Mouse (Mus musculus) CH12.LX (cell line): ENCODE measurements around the gene Abca7. TPM values are rescaled to one million over a fixed set of nuclear protein-coding genes. Genes with fewer than 3 reads are reported as not detected.

ENCODE experiments used
- DNase-seq: peaks from one replicate; pipeline ENCODE4 v3.0.0-alpha.2; 2013; ENCODE audit errors: extremely low read depth
- H3K27ac ChIP-seq: 2 replicates; pipeline ENCODE4 v1.5.1; 2012; ENCODE audit warnings: low read depth, mild to moderate bottlenecking, control low read depth, moderate library complexity; ENCODE audit not compliant: insufficient read depth
- H3K27me3 ChIP-seq: replicated peaks from 2 replicates; pipeline ENCODE3; 2012; ENCODE audit warnings: inconsistent platforms
- H3K36me3 ChIP-seq, 2 experiments: replicated peaks in 1 of 2; 2 replicates each; pipeline versions ENCODE3 to v1.6.1; 2012; ENCODE audit warnings: inconsistent platforms in 1 of 2, low read length in 1 of 2, mild to moderate bottlenecking in 1 of 2, mixed read lengths in 1 of 2, moderate library complexity in 1 of 2; ENCODE audit not compliant: control insufficient read depth in 1 of 2, insufficient read depth in 1 of 2
- H3K4me1 ChIP-seq, 2 experiments: 2 replicates each; pipeline ENCODE4 v1.6.1; 2012; ENCODE audit warnings: inconsistent platforms in 1 of 2, moderate library complexity in 1 of 2; ENCODE audit not compliant: insufficient read depth in 2 of 2, control insufficient read depth in 1 of 2
- H3K4me2 ChIP-seq: 2 replicates; pipeline ENCODE4 v1.6.1; 2012; ENCODE audit warnings: low read depth, mild to moderate bottlenecking, control low read depth; ENCODE audit not compliant: poor library complexity, insufficient read depth, severe bottlenecking
- H3K4me3 ChIP-seq, 3 experiments: fragments of 150-350 bp in 1 of 3; sonication (generic) in 1 of 3; replicated peaks in 1 of 3; 2 replicates each; pipeline versions ENCODE3 to v1.5.1; 2011 to 2012; ENCODE audit warnings: low read depth in 2 of 3, low read length in 2 of 3, mild to moderate bottlenecking in 2 of 3, moderate library complexity in 2 of 3, control low read depth in 1 of 3, improper control_type of control experiment in 1 of 3, inconsistent platforms in 1 of 3, mixed read lengths in 1 of 3; ENCODE audit not compliant: poor library complexity in 1 of 3
- H3K79me2 ChIP-seq: replicated peaks from 2 replicates; pipeline ENCODE4 v1.6.1; 2012; ENCODE audit warnings: mild to moderate bottlenecking, moderate library complexity; ENCODE audit not compliant: control insufficient read depth, poor library complexity, insufficient read depth, severe bottlenecking; ENCODE audit errors: extremely low read depth
- H3K9ac ChIP-seq: 2 replicates; pipeline ENCODE4 v1.6.1; 2012; ENCODE audit warnings: low read depth, mild to moderate bottlenecking, control low read depth, moderate library complexity; ENCODE audit not compliant: insufficient read depth
- H3K9me3 ChIP-seq: replicated peaks from 2 replicates; pipeline ENCODE3; 2012; ENCODE audit warnings: low read length, inconsistent platforms, mixed read lengths
- BHLHE40 ChIP-seq: IDR thresholded peaks from 2 replicates; pipeline ENCODE4 v1.6.1; 2011; ENCODE audit warnings: mild to moderate bottlenecking, low read depth, low read length, improper control_type of control experiment
- CHD1 ChIP-seq: IDR thresholded peaks from 2 replicates; pipeline ENCODE4 v1.6.1; 2012; ENCODE audit warnings: low read depth, low read length, improper control_type of control experiment, inconsistent platforms
- CTCF ChIP-seq, 2 experiments: IDR thresholded peaks in 1 of 2; conservative IDR thresholded peaks in 1 of 2; 2 replicates each; pipeline ENCODE4 v1.5.1; 2011 to 2012; ENCODE audit warnings: low read depth in 2 of 2, low read length in 2 of 2, improper control_type of control experiment in 1 of 2, inconsistent platforms in 1 of 2, mild to moderate bottlenecking in 1 of 2, moderate library complexity in 1 of 2
- EP300 ChIP-seq: IDR thresholded peaks from 2 replicates; pipeline ENCODE4 v1.6.1; 2011; ENCODE audit warnings: low read length, improper control_type of control experiment
- ETS1 ChIP-seq: conservative IDR thresholded peaks from 2 replicates; pipeline ENCODE4 v1.6.1; 2012; ENCODE audit warnings: low read depth, mild to moderate bottlenecking, inconsistent platforms, low read length, improper control_type of control experiment, moderate library complexity
- IRF4 ChIP-seq: IDR thresholded peaks from 2 replicates; pipeline ENCODE4 v1.6.1; 2014; ENCODE audit warnings: low read depth, mild to moderate bottlenecking, inconsistent platforms, low read length, improper control_type of control experiment
- JUND ChIP-seq: conservative IDR thresholded peaks from 2 replicates; pipeline ENCODE4 v1.6.1; 2011; ENCODE audit warnings: low read depth, low read length, improper control_type of control experiment
- KAT2A ChIP-seq: IDR thresholded peaks from 2 replicates; pipeline ENCODE4 v1.6.1; 2012; ENCODE audit warnings: low read length, improper control_type of control experiment, inconsistent platforms; ENCODE audit not compliant: insufficient replicate concordance
- MAX ChIP-seq: IDR thresholded peaks from 2 replicates; pipeline ENCODE4 v1.6.1; 2011; ENCODE audit warnings: low read length, improper control_type of control experiment
- MEF2A ChIP-seq: IDR thresholded peaks from 2 replicates; pipeline ENCODE4 v1.6.1; 2014; ENCODE audit warnings: low read depth, mild to moderate bottlenecking, inconsistent platforms, low read length, improper control_type of control experiment, borderline replicate concordance
- MXI1 ChIP-seq: IDR thresholded peaks from 2 replicates; pipeline ENCODE4 v1.6.1; 2011; ENCODE audit warnings: mild to moderate bottlenecking, low read depth, low read length, improper control_type of control experiment
- NELFE ChIP-seq: IDR thresholded peaks from 2 replicates; pipeline ENCODE4 v1.6.1; 2011; ENCODE audit warnings: low read depth, low read length, improper control_type of control experiment
- NRF1 ChIP-seq: IDR thresholded peaks from 2 replicates; pipeline ENCODE4 v1.6.1; 2014; ENCODE audit warnings: low read depth, mild to moderate bottlenecking, inconsistent platforms, low read length, improper control_type of control experiment, moderate library complexity
- POLR2A ChIP-seq: IDR thresholded peaks from 2 replicates; pipeline ENCODE4 v1.6.1; 2011; ENCODE audit warnings: low read depth, mild to moderate bottlenecking, improper control_type of control experiment, low read length
- SIN3A ChIP-seq: IDR thresholded peaks from 2 replicates; pipeline ENCODE4 v1.6.1; 2012; ENCODE audit warnings: low read length, improper control_type of control experiment, inconsistent platforms
- TBP ChIP-seq: conservative IDR thresholded peaks from 2 replicates; pipeline ENCODE4 v1.6.1; 2011; ENCODE audit warnings: low read depth, low read length, improper control_type of control experiment
- TCF12 ChIP-seq: IDR thresholded peaks from 2 replicates; pipeline ENCODE4 v1.6.1; 2014; ENCODE audit warnings: low read depth, mild to moderate bottlenecking, inconsistent platforms, low read length, improper control_type of control experiment
- UBTF ChIP-seq: IDR thresholded peaks from 2 replicates; pipeline ENCODE4 v1.6.1; 2012; ENCODE audit warnings: low read depth, mild to moderate bottlenecking, inconsistent platforms, low read length, improper control_type of control experiment, moderate library complexity
- USF1 ChIP-seq: IDR thresholded peaks from 2 replicates; pipeline ENCODE4 v1.6.1; 2014; ENCODE audit warnings: low read depth, mild to moderate bottlenecking, inconsistent platforms, low read length, improper control_type of control experiment
- ZC3H11A ChIP-seq: IDR thresholded peaks from 2 replicates; pipeline ENCODE4 v1.6.1; 2012; ENCODE audit warnings: low read depth, mild to moderate bottlenecking, inconsistent platforms, low read length, improper control_type of control experiment
- ZNF384 ChIP-seq: IDR thresholded peaks from 2 replicates; pipeline ENCODE4 v1.6.1; 2012; ENCODE audit warnings: low read depth, low read length, improper control_type of control experiment, inconsistent platforms
- dilution Hi-C: fragments of 300-500 bp; cut with MboI; formaldehyde crosslinking; loops from 2 replicates; pipeline ENCODE4 v1.14.3; 2020; ENCODE audit warnings: low sequenced_read_pairs; ENCODE audit not compliant: extremely low pct_unique_long_range_greater_than_20kb, extremely low pct_ligation_motif_present
- in situ Hi-C: fragments of 300-500 bp; cut with MboI; formaldehyde crosslinking; loops from 3 replicates; pipeline ENCODE4 v1.14.3; 2019; ENCODE audit warnings: low sequenced_read_pairs, low pct_ligation_motif_present, low pct_unique_long_range_greater_than_20kb, mixed read lengths
- polyA plus RNA-seq: library from polyadenylated mRNA; unstranded; fragments of >175 nt; gene quantifications from 2 replicates; pipeline ENCODE4 v1.2.1, GENCODE M21; 2012; ENCODE audit warnings: low read depth; ENCODE audit not compliant: insufficient read length
- total RNA-seq, 2 experiments: library from RNA; depleted of rRNA; stranded (reverse); fragments of 300-350 nt in 1 of 2; fragments of >200 nt in 1 of 2; gene quantifications; 2 replicates each; pipeline ENCODE4 v1.2.3; 2012 to 2014

Gene Abca7
- total and polyA plus RNA-seq, 3 experiments, result 2.3 to 7.0 (median 6.1) TPM

DNA sequence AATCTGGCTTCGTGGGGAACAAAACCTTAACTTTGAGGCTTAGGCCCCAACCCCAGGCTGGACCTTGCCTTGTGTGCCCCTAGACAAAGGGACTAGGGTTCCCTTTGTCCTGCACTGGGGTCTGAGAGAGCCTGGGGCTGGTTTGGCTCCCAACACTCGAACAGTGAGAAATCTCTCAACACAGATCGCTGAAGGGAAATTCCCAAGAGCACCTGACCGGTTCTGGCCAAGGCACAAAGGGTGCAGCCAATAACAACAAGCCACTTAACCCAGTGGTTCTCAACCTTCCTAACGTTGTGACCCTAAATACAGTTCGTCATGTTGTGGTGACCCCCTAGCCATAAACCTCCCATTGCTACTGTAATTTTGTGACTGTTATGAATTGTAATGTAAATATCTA lies 54.0 kb downstream of the Abca7 start:
- H3K9ac ChIP-seq, result peak overlapping the region; percentile 75
- in situ Hi-C loops, result no loop called here
- H3K79me2 ChIP-seq, result peaks cover 10% of the 10 kb centered on the region
- peak overlapping the region; percentile 60 for H3K4me2 ChIP-seq
- dilution Hi-C loops, result no loop called here
- H3K27me3 ChIP-seq, result no peaks in the 10 kb centered on the region
- H3K4me1 ChIP-seq, result peaks cover 16 to 56% of the 10 kb centered on the region in 2 experiments
- no peaks in the 10 kb centered on the region for H3K9me3 ChIP-seq
- peak; percentile 69 for TF ChIP-seq BHLHE40
- peak; percentile 34; the same call in 1 of the 2 replicates for TF ChIP-seq NELFE
- peak; percentile 65 for TF ChIP-seq POLR2A
- TF ChIP-seq TCF12, result peak; percentile 58
- peak; percentile 47; the same call in 1 of the 2 replicates for TF ChIP-seq EP300
- TF ChIP-seq MXI1, result 0 out of 2 replicates have a peak, but pooled peaks have one; percentile 16
- TF ChIP-seq MEF2A, result peak; percentile 69; the same call in 1 of the 2 replicates
- TF ChIP-seq JUND, result no peak
- no peak for TF ChIP-seq CTCF (conservative IDR thresholded peaks at IDR 0.05 in 1 of 2, IDR thresholded peaks at IDR 0.05 in 1 of 2; ENCODE audit: low read depth in 2 of 2, low read length in 2 of 2)
- peak; percentile 71; the same call in 1 of the 2 replicates for TF ChIP-seq TBP
- no peak for TF ChIP-seq ZC3H11A
- 0 out of 2 replicates have a peak, but pooled peaks have one; percentile 18 for TF ChIP-seq SIN3A
- TF ChIP-seq UBTF, result no peak
- peak; percentile 26 for TF ChIP-seq ETS1
- TF ChIP-seq NRF1, result 0 out of 2 replicates have a peak, but pooled peaks have one; percentile 37
- peak; percentile 32 for TF ChIP-seq MAX
- peak; percentile 62 for TF ChIP-seq USF1
- peak; percentile 42; the same call in 1 of the 2 replicates for TF ChIP-seq IRF4
- peak overlapping the region; percentile 92 for H3K27ac ChIP-seq
- DNase-seq, result peak; percentile 77
- H3K36me3 ChIP-seq, result peaks cover 1 to 6% of the 10 kb centered on the region in 2 experiments
- H3K4me3 ChIP-seq, result no peak overlapping the region

DNA sequence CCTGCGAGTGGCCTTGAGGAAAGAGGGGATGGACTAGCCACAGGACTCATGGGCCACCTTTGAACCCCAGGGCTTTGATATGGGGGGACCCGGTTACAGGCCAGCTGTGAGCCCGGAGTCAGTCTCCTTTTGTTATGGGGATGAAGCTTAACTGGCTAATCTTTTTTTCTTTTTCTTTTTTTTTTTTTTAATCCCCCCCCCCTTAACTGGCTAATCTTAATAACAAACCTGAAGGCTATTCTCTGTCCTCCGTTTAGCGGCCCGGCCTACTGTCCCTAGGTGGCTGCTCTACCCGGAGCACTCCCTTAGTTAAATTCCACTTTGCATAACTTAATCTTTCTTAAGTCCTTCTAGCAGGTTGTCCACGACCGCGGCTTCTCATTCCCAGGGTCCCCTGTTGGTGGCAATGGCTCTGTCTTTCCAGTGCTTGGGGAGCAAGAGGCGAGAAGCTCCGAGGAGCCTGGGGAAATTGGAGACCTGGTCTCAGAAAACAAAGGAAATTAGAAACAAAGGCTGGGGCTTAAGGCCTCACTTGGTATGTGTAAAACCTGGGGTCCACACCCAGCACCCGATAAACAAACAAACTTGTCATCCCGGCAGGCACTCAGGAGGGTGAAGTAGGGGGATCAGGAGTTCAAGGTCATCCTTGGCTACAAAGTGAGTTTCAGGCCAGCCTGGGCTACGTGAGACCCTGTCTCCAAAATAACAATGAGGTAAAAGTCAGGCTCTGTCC lies 54.8 kb downstream of the Abca7 start:
- in situ Hi-C loops (no loop called here), dilution Hi-C loops (no loop called here)
- H3K9ac ChIP-seq, result peak overlapping the region; percentile 75
- no peak overlapping the region for H3K4me3 ChIP-seq
- peak overlapping the region; percentile 92 for H3K27ac ChIP-seq
- H3K4me2 ChIP-seq, result peak overlapping the region; percentile 60
- H3K36me3 ChIP-seq, result peaks cover 9 to 14% of the 10 kb centered on the region in 2 experiments
- peaks cover 15% of the 10 kb centered on the region for H3K79me2 ChIP-seq
- H3K4me1 ChIP-seq, result peaks cover 16 to 63% of the 10 kb centered on the region in 2 experiments
- H3K27me3 ChIP-seq, result no peaks in the 10 kb centered on the region
- no peak for DNase-seq
- no peak for TF ChIP-seq KAT2A
- TF ChIP-seq SIN3A, result no peak
- no peak for TF ChIP-seq UBTF
- 0 out of 2 replicates have a peak, but pooled peaks have one; percentile 21 for TF ChIP-seq TCF12
- TF ChIP-seq CTCF (conservative IDR thresholded peaks at IDR 0.05 in 1 of 2, IDR thresholded peaks at IDR 0.05 in 1 of 2; ENCODE audit: low read depth in 2 of 2, low read length in 2 of 2), result no peak
- no peak; the same call in 1 of the 2 replicates for TF ChIP-seq POLR2A
- TF ChIP-seq ZNF384, result peak; percentile 23; the same call in 1 of the 2 replicates
- TF ChIP-seq JUND, result no peak
- TF ChIP-seq EP300, result no peak
- no peak for TF ChIP-seq ETS1
- 0 out of 2 replicates have a peak, but pooled peaks have one; percentile 67 for TF ChIP-seq CHD1
- no peaks in the 10 kb centered on the region for H3K9me3 ChIP-seq
